Mouse (Mus musculus): ENCODE results near the gene Prkar2a.

The Prkar2a gene

GRCm38 (mm10) chr9:108692226-108693041 is 3.3 kb downstream of the Prkar2a start:
- DNase-seq (ENCODE audit: low read depth, low spot score), result no peak

GRCm38 (mm10) chr9:108693946-108694345 is 4.8 kb downstream of the Prkar2a start:
- no peak for DNase-seq (ENCODE audit: low read depth, low spot score)

- DNase-seq (ENCODE audit: low read depth, low spot score), result no peak
Measured at GRCm38 (mm10) chr9:108694533-108694932, 5.4 kb downstream of the Prkar2a start.

- DNase-seq (ENCODE audit: low read depth, low spot score), result no peak
Measured at GRCm38 (mm10) chr9:108702476-108702875, 13.4 kb downstream of the Prkar2a start.

GRCm38 (mm10) chr9:108703373-108704110 is 14.4 kb downstream of the Prkar2a start:
- DNase-seq (ENCODE audit: low read depth, low spot score), result no peak

DNA sequence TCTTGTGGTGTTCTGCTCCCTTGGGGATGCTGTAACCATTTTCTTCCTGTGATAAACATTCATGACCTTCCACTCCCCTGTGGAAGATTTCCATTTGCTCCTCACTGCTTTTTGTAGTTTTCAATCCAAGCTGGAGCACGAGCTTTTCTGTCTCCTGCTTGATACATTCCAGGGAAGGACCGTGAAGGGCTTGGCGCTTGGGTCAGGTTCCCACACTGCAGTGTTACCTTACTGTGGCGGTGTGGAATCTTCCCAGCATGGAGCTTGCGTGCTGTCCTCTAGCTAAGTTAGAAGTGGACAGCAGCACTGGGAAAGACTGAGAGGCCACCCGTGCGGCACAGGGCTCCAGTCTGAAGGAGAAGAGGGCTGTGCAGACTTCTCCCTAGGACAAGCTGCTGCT is 15.5 kb downstream of the Prkar2a start:
- DNase-seq (ENCODE audit: low read depth, low spot score), result no peak

- DNase-seq (ENCODE audit: low read depth, low spot score), result no peak
Measured at GRCm38 (mm10) chr9:108707212-108707611, 18.1 kb downstream of the Prkar2a start.

DNA sequence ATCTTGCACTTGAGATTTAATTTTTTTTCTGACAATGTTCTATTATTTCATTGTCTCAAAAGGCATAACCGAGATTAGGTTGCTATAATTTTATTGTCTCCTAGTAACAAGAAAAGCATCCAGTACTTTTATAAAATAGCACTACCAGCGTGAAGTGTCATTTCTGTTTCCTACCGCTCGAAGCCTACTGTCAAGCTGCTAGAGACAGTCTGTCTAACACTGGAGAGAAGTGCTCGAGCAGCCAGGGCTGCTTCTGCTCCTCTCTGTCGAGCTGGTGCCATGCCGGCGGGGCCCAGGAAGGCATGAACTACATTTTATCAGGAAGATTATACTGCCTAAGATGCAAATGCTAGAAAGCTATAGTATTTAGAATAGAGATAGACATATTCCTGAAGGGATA is 19.7 kb downstream of the Prkar2a start:
- no peak for DNase-seq (ENCODE audit: low read depth, low spot score)

- DNase-seq (ENCODE audit: low read depth, low spot score), result no peak
Measured at GRCm38 (mm10) chr9:108710767-108711166, 21.7 kb downstream of the Prkar2a start.

DNA sequence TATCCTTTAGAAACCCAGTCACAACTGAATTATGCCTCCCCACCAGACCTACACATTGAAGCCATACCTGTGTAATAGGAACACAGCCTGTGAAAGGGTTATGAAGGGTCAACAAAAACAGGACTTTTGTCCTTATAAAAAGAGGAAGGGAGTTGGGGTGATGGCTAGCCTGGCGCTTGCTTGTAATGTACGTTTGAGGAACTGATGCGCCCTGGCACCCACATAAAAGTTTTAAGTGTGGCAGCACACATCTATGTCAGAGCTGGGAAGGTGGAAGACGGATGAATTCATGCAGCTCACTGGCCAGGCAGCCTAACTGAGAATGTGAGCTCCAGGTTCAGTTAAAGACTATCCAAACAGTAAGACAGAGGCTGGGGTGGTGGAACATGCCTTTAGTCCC is 27.1 kb downstream of the Prkar2a start:
- no peak for DNase-seq (ENCODE audit: low read depth, low spot score)

- DNase-seq (ENCODE audit: low read depth, low spot score), result no peak
Measured at GRCm38 (mm10) chr9:108723751-108724150, 34.6 kb downstream of the Prkar2a start.

GRCm38 (mm10) chr9:108726116-108726515 is 37.0 kb downstream of the Prkar2a start:
- no peak for DNase-seq (ENCODE audit: low read depth, low spot score)

GRCm38 (mm10) chr9:108729050-108729449 is 39.9 kb downstream of the Prkar2a start:
- no peak for DNase-seq (ENCODE audit: low read depth, low spot score)

DNA sequence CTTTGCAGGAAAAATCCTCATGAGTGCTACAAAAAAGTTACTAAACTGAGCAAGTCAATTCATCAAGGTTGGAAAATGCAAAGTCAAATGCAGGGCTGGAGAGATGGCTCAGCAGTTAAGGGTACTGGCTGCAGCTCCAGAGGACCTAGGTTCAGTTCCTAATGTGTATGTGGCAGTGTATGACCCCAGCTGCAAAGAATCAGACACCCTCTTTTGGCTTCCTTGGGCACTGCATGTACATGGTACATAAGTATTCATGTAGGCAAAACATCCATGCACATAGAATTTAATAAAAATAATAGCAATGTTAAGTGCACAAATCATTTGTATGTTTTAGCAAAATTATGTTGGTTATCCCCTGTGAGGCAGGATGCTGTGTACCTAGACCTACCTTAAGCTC is 43.3 kb downstream of the Prkar2a start:
- DNase-seq (ENCODE audit: low read depth, low spot score), result no peak

GRCm38 (mm10) chr9:108734626-108735025 is 45.5 kb downstream of the Prkar2a start:
- no peak for DNase-seq (ENCODE audit: low read depth, low spot score)

DNA sequence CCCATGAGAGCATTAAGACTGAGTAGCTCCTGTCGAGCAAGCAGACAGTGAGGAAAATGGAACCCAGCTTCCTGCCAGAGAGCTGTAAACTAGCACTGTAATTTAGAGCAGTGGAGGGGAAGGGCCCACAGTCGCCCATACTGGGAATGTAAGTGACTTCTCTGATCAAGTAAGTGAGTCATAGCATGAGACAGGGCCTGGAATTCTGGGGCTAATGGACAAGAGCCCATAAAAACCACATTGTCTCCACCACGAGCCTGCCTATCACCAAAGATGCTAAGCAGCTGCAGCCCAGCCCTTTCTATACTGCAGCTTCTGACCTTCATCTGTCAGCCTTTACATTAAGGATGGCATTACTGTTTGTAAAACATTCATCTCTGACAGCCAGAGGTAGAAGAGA is 50.1 kb downstream of the Prkar2a start:
- DNase-seq (ENCODE audit: low read depth, low spot score), result no peak

DNA sequence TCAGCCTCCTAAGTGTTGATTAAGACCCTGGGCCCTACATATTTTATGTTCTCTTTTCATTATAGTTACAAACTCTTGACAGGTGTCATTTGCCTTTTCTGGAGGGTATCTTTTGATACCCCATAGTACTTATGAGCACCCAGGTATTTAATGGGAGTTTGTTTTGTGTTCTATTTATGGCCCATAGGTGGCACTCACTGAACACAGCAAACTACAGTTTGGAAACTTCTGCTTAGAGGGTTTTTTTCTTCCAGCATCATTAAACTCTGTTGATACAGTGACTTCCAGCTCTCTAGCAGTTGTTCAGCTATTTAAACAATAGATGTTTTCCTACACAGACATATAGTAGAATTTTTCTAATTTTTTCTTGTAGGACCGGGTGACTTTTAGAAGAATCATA is 50.9 kb downstream of the Prkar2a start:
- no peak for DNase-seq (ENCODE audit: low read depth, low spot score)

DNA sequence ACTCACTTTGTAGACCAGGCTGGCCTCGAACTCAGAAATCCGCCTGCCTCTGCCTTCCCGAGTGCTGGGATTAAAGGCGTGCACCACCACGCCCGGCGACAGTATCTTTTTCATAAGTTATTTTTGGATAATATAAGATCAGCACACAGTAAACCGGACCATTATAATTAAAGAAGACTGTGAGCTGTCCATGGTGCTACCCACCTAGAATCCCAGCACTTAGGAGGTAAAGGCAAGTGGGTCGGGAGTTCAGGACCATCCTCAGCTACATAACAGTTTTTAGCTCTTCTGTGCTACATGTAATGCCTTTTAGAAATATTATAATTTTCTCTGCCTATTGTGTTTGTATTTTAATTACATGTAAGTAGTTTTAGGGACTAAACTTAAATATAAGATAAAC is 52.9 kb downstream of the Prkar2a start:
- no peak for DNase-seq (ENCODE audit: low read depth, low spot score)

GRCm38 (mm10) chr9:108746876-108747499 is 57.9 kb downstream of the Prkar2a start:
- DNase-seq (ENCODE audit: low read depth, low spot score), result no peak

DNA sequence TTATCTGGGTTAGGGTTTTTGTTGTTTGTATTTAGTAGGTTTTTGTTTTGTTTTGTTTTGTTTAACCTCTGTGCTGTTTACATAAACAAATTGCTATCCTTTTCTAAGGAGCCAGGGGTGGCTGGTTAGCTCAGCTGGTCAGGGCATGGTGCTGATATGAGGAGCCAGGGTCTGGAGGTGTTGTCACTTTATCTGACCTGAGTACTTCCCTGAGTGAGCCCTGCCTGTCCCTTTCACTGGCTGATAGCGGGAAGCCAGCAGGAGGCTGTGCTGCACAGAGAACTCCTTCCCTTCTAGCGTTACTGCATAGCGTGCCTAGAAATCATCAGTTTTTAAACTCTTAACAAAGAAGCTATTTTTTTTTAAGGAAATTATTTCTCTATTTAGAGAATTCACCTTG is 58.6 kb downstream of the Prkar2a start:
- DNase-seq (ENCODE audit: low read depth, low spot score), result no peak

DNA sequence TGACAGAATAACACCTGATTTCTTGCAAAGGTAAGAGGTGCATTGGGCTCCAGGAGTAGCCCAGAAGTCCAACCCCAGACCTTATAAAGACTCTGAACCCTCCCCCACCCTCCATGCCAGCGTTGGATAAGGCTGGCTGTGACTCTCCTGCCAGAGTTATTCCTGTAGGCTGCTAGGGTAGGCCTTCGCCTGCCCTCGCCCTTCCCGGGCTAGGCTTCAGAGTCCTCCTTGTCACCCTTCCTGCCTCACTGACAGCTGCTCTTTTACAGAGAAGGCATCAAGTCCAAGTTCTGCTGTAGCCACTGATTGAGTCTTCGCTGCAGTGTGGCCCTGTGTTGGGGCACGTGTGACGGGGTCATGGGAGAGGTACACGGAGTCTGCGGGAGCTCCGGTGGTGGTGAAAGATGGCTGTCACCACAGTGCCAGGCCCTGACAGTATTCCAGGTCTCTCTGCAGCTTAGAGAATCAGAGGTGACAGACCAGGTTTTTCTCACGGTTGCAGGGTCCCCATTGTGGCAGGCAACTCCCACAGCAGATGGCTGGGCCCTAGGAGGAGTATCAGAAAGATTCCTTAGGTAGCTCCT is 59.6 kb downstream of the Prkar2a start:
- DNase-seq (ENCODE audit: low read depth, low spot score), result no peak

- no peak for DNase-seq (ENCODE audit: low read depth, low spot score)
Measured at GRCm38 (mm10) chr9:108750616-108751015, 61.5 kb downstream of the Prkar2a start.
